Mouse (Mus musculus): ENCODE measurements around the gene Hoxb2.

DNA sequence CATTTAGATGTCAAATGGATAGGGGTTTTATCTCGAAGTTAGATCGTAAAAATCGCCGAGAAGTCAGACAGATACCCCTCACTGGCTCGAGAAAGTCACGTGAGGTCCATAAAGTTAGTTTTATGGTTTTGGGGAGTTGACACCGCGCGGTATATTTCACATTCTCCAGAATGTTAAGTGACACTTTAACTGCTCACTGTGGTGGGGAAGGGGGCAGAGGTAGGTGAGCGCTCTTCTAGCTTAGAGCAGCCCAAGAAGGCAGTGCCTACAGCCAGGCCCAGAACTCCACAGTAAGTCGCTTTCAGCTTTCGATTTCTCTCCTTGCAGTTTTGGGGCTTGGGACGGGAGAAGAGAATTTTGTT lies 43.4 kb upstream of the Hoxb2 start:
- no peak for TF ChIP-seq POLR2A (IDR thresholded peaks at IDR 0.05; ENCODE audit: control insufficient read depth, low read depth, low read length)
- TF ChIP-seq CTCF (IDR thresholded peaks at IDR 0.05; ENCODE audit: control insufficient read depth, insufficient read depth, insufficient replicate concordance, low read depth, low read length) = no peak

Data from testis, adult 2 months (tissue).